Comparison of ENCODE assay signal across 8 mouse cellular contexts in the genomic region with DNA sequence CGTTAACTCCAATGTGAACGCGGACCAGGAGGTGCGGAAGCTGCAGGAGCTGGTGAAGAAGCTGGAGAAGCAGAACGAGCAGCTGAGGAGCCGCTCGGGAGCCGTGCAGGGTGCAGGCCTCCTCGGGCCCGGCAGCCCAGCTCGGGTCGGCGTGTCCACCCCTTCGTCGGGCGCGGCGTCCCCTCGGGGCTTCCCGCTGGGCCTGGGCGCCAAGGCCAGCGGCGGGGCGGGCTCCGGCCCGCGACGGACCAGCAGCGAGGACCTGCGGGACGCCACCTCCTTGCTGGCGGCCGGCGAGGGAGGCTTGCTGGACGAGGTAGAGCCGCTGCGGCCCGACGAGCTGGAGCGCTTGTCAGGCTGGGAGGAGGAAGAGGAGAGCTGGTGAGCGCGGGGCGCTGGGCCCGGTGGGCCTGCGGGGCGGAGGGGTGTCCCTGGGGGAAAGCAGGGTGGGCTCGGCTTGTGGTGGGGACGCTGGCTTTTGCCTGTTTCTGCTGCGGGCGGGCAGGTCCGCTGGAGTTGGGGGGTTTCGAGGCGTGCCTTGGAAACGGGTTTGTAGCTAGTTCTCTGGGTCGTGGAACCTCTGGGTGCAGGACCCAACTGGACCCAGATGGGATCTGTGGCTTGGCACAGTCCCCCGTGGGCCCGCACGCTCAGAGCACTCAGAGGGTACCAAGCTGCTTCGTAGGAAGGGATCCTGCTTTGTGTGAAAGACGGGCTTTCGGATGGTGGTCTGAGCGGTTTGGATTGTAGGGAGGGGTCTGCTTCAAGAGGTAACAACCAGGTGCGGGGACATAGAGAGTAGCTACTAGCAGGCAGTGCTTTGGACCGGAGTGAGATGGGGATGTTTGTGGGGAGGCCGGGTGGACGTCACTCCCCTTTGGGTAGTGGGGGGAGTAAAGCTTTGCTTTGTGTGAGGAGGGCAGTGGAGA. TPM values are rescaled to one million over a fixed set of nuclear protein-coding genes. Genes with fewer than 3 reads are reported as not detected.
DNase-seq lines count a peak whose midpoint lies in the region; ATAC-seq and TF ChIP-seq lines count a peak whose summit lies in the region.

No protein-coding gene starts in this region.

- TF ChIP-seq POLR2A in brain, embryonic 14.5 days (IDR thresholded peaks at IDR 0.05; ENCODE audit: borderline replicate concordance, extremely low read depth, insufficient read depth, insufficient read length, poor library complexity, severe bottlenecking) = peak; percentile 32; the same call in 1 of the 2 replicates

- under 1% methylated on average over 65 of the region's 66 CpGs for WGBS in kidney, embryonic 14.5 days
- under 1% methylated on average over 56 of the region's 66 CpGs for WGBS in liver, postnatal 0 days (ENCODE audit: insufficient replicate concordance)

- peak; percentile 40 for ATAC-seq in kidney, embryonic 14.5 days (ENCODE audit: low FRiP score, low TSS enrichment)
- ATAC-seq in liver, postnatal 0 days = peak; percentile 30

- H3K27me3 ChIP-seq in kidney, embryonic 14.5 days (ENCODE audit: control insufficient read depth, insufficient read depth, low read length) = no peaks in the 10 kb centered on the region
- H3K27me3 ChIP-seq in liver, postnatal 0 days (ENCODE audit: insufficient read depth, low read length) = no peaks in the 10 kb centered on the region

- no peak for TF ChIP-seq EP300 in liver, postnatal 0 days (IDR thresholded peaks at IDR 0.05; ENCODE audit: low read depth)

- peak overlapping the region; percentile 99 for H3K27ac ChIP-seq in kidney, embryonic 14.5 days (ENCODE audit: low read depth, low read length)
- H3K27ac ChIP-seq in liver, postnatal 0 days (ENCODE audit: low read depth) = peak overlapping the region; percentile 96

- H3K4me2 ChIP-seq in kidney, embryonic 14.5 days (replicated peaks; ENCODE audit: low read depth, low read length) = peak overlapping the region; percentile 83
- peak overlapping the region; percentile 96 for H3K4me2 ChIP-seq in liver, postnatal 0 days (ENCODE audit: low read depth, low read length)

- TF ChIP-seq CTCF in brain, embryonic 14.5 days (IDR thresholded peaks at IDR 0.05; ENCODE audit: borderline replicate concordance, extremely low read depth, insufficient read depth, insufficient read length) = no peak
- no peak for TF ChIP-seq CTCF in liver, postnatal 0 days (IDR thresholded peaks at IDR 0.05; ENCODE audit: low read depth)

- H3K4me3 ChIP-seq in kidney, embryonic 14.5 days (ENCODE audit: low read length) = peak overlapping the region; percentile 96
- H3K4me3 ChIP-seq in liver, postnatal 0 days (ENCODE audit: low read depth, low read length) = peak overlapping the region; percentile 79

- peaks cover 21% of the 10 kb centered on the region for H3K4me1 ChIP-seq in kidney, embryonic 14.5 days (ENCODE audit: control insufficient read depth, insufficient read depth, low read length)
- peaks cover 34% of the 10 kb centered on the region for H3K4me1 ChIP-seq in liver, postnatal 0 days (ENCODE audit: insufficient read depth)

- H3K36me3 ChIP-seq in kidney, embryonic 14.5 days (ENCODE audit: control insufficient read depth, insufficient read depth, low read length) = no peaks in the 10 kb centered on the region
- H3K36me3 ChIP-seq in liver, postnatal 0 days (replicated peaks; ENCODE audit: insufficient read depth, low read length) = no peaks in the 10 kb centered on the region

- no peaks in the 10 kb centered on the region for H3K9me3 ChIP-seq in kidney, embryonic 14.5 days (ENCODE audit: control insufficient read depth, low read length)
- no peaks in the 10 kb centered on the region for H3K9me3 ChIP-seq in liver, postnatal 0 days (ENCODE audit: low read length)

- peak overlapping the region; percentile 97 for H3K9ac ChIP-seq in kidney, embryonic 14.5 days (ENCODE audit: low read depth, low read length)
- peak overlapping the region; percentile 92 for H3K9ac ChIP-seq in liver, postnatal 0 days (replicated peaks)

- DNase-seq in urinary bladder, adult 2 months (ENCODE audit: low spot score) = peak; percentile 28
- no peak for DNase-seq in urinary bladder, postnatal 36 days (ENCODE audit: low spot score in 2 of 2)
- peak; percentile 83 for DNase-seq in brain, embryonic 14.5 days (ENCODE audit: low read depth)
- peak; percentile 13 to 25 for DNase-seq in frontal cortex, postnatal 25 days (ENCODE audit: low spot score in 2 of 2)
- no peak for DNase-seq in liver, postnatal 0 days
- DNase-seq in ovary, postnatal 14 days (ENCODE audit: low spot score) = peak; percentile 42
- DNase-seq in c-Kit-positive CD71-positive TER-119-positive erythroid progenitor cells, embryonic 14.5 days (ENCODE audit: low spot score) = no peak

RNA-seq across cellular contexts. Expression of gene Slain2, which starts 0.8 kb away (rescaled TPM):
- polyA plus RNA-seq in urinary bladder, adult 2 months (2012; rRNA removed) = 23.3 and 32.3 TPM in 2 replicates
- polyA plus RNA-seq in brain, embryonic 14.5 days (2012; rRNA removed) = 22.7 and 31.0 TPM in 2 replicates
- 18.4 and 25.3 TPM in 2 replicates for polyA plus RNA-seq in kidney, embryonic 14.5 days (2014; fragmentation: Nextera tagmentation; extraction: Ambion mirVana)
- polyA plus RNA-seq in liver, postnatal 0 days (2015; fragmentation: Nextera tagmentation; extraction: Ambion mirVana) = 4.2 and 5.5 TPM in 2 replicates

RNA-seq across cellular contexts. Expression of gene Tec, which starts 46.6 kb away (rescaled TPM):
- polyA plus RNA-seq in urinary bladder, adult 2 months (2012; rRNA removed) = 4.9 and 5.0 TPM in 2 replicates
- 2.9 and 3.9 TPM in 2 replicates for polyA plus RNA-seq in brain, embryonic 14.5 days (2012; rRNA removed)
- polyA plus RNA-seq in kidney, embryonic 14.5 days (2014; fragmentation: Nextera tagmentation; extraction: Ambion mirVana) = 7.8 and 8.9 TPM in 2 replicates
- 7.5 and 9.2 TPM in 2 replicates for polyA plus RNA-seq in liver, postnatal 0 days (2015; fragmentation: Nextera tagmentation; extraction: Ambion mirVana)

RNA-seq across cellular contexts. Expression of gene Gm10135, which starts 59.6 kb away (rescaled TPM):
- not detected in 2 replicates for polyA plus RNA-seq in urinary bladder, adult 2 months (2012; rRNA removed)
- not detected in 2 replicates for polyA plus RNA-seq in brain, embryonic 14.5 days (2012; rRNA removed)
- polyA plus RNA-seq in kidney, embryonic 14.5 days (2014; fragmentation: Nextera tagmentation; extraction: Ambion mirVana) = not detected in 2 replicates
- not detected in 2 replicates for polyA plus RNA-seq in liver, postnatal 0 days (2015; fragmentation: Nextera tagmentation; extraction: Ambion mirVana)

Comparison
In these comparisons a context has a peak if more than half of its experiments do, and no peak if none do; other contexts are left out.
1. DNase-seq: peak in urinary bladder, adult 2 months (single experiment), brain, embryonic 14.5 days (single experiment), frontal cortex, postnatal 25 days (2 of 2) and ovary, postnatal 14 days (single experiment); none in urinary bladder, postnatal 36 days (0 of 2), liver, postnatal 0 days (single experiment) and c-Kit-positive CD71-positive TER-119-positive erythroid progenitor cells, embryonic 14.5 days (single experiment).